Mouse (Mus musculus) liver, postnatal 0 days (tissue): ENCODE measurements around the gene Clic6. TPM values are rescaled to one million over a fixed set of nuclear protein-coding genes. Genes with fewer than 3 reads are reported as not detected.

ENCODE experiments used
- ATAC-seq: fragments of 200-750 bp; cut with Nextera tagmentation; 2 replicates; pipeline ENCODE4 v1.8.0; 2017; ENCODE audit warnings: mild to moderate bottlenecking, moderate library complexity
- DNase-seq: peaks from one replicate; pipeline ENCODE4 v3.0.0-alpha.2; 2016
- H3K27ac ChIP-seq: fragments of 300-500 bp; sonication (generic); 2 replicates; pipeline ENCODE4 v1.5.1; 2014; ENCODE audit warnings: antibody characterized with exemption, moderate library complexity, mild to moderate bottlenecking, low read depth
- H3K27me3 ChIP-seq: fragments of 300-500 bp; sonication (generic); 2 replicates; pipeline ENCODE4 v1.6.1; 2014; ENCODE audit warnings: low read length, control low read depth, mixed read lengths; ENCODE audit not compliant: insufficient read depth
- H3K36me3 ChIP-seq: fragments of 300-500 bp; sonication (generic); replicated peaks from 2 replicates; pipeline ENCODE4 v1.6.1; 2014; ENCODE audit warnings: mild to moderate bottlenecking, control low read depth, low read length, moderate library complexity, mixed read lengths; ENCODE audit not compliant: insufficient read depth
- H3K4me1 ChIP-seq: fragments of 300-500 bp; sonication (generic); 2 replicates; pipeline ENCODE4 v1.6.1; 2014; ENCODE audit warnings: antibody characterized with exemption, mild to moderate bottlenecking, control low read depth; ENCODE audit not compliant: insufficient read depth
- H3K4me2 ChIP-seq: fragments of 300-500 bp; sonication (generic); 2 replicates; pipeline ENCODE4 v1.6.1; 2014; ENCODE audit warnings: low read depth, mild to moderate bottlenecking, low read length, moderate library complexity, mixed read lengths
- H3K4me3 ChIP-seq: fragments of 300-500 bp; sonication (generic); 2 replicates; pipeline ENCODE4 v1.5.1; 2014; ENCODE audit warnings: low read depth, low read length
- H3K9ac ChIP-seq: fragments of 300-500 bp; sonication (generic); replicated peaks from 2 replicates; pipeline ENCODE4 v1.6.1; 2014; ENCODE audit warnings: mild to moderate bottlenecking, moderate library complexity
- H3K9me3 ChIP-seq: fragments of 300-500 bp; sonication (generic); 2 replicates; pipeline ENCODE4 v1.6.1; 2016; ENCODE audit warnings: mild to moderate bottlenecking, control low read depth, low read length, mixed read lengths
- CTCF ChIP-seq: sonication (generic); IDR thresholded peaks from 2 replicates; pipeline ENCODE4 v1.5.1; 2016; ENCODE audit warnings: antibody characterized with exemption, low read depth
- EP300 ChIP-seq: IDR thresholded peaks from 2 replicates; pipeline ENCODE4 v1.6.1; 2016; ENCODE audit warnings: antibody characterized with exemption, low read depth, mild to moderate bottlenecking
- WGBS: fragments of 180-500 bp; shearing (Covaris S2); extraction: QIAGEN DNeasy Blood & Tissue Kit; methylation state at CpG from one replicate; pipeline ENCODE4 v1.1.7; 2014; ENCODE audit not compliant: insufficient replicate concordance; 5-methylcytosine and 5-hydroxymethylcytosine counted together
- polyA plus RNA-seq: library from polyadenylated mRNA; unstranded; fragments of >200 nt; fragmentation: Nextera tagmentation; extraction: Ambion mirVana; gene quantifications from 2 replicates; pipeline ENCODE4 v1.2.1, GENCODE M21; 2015

Clic6 gene
- polyA plus RNA-seq, 1 experiment from 2014 or later = 0.32 TPM

- H3K4me3 ChIP-seq = no peak overlapping the region
- TF ChIP-seq CTCF (no peak), EP300 (no peak)
- WGBS = 72% methylated on average over 10 of the region's 10 CpGs
Measured at GRCm38 (mm10) chr16:92581767-92582166, 96.2 kb downstream of the Clic6 start.

GRCm38 (mm10) chr16:92587836-92588235 lies 102.3 kb downstream of the Clic6 start:
- no peak overlapping the region for H3K4me3 ChIP-seq
- no peaks in the 10 kb centered on the region for H3K9me3 ChIP-seq
- H3K4me1 ChIP-seq = no peaks in the 10 kb centered on the region
- DNase-seq (no peak), ATAC-seq (no peak)
- no peaks in the 10 kb centered on the region for H3K36me3 ChIP-seq
- TF ChIP-seq EP300 (no peak), CTCF (no peak)
- no peaks in the 10 kb centered on the region for H3K27me3 ChIP-seq
- no peak overlapping the region for H3K4me2 ChIP-seq
- H3K27ac ChIP-seq = no peak overlapping the region
- no peak overlapping the region for H3K9ac ChIP-seq
- WGBS = 88% methylated on average over 4 of the region's 4 CpGs

More at GRCm38 (mm10) chr16:92581767-92582166, 96.2 kb downstream of the Clic6 start:
- H3K27ac ChIP-seq = no peak overlapping the region
- ATAC-seq (no peak), DNase-seq (no peak)
- H3K36me3 ChIP-seq = no peaks in the 10 kb centered on the region
- H3K9ac ChIP-seq = no peak overlapping the region
- no peaks in the 10 kb centered on the region for H3K4me1 ChIP-seq
- no peaks in the 10 kb centered on the region for H3K27me3 ChIP-seq
- H3K9me3 ChIP-seq = no peaks in the 10 kb centered on the region
- no peak overlapping the region for H3K4me2 ChIP-seq

Other genes with a start within 250 kb of the Clic6 start
- not detected in 2 replicates for gene Kcne2, start 193.3 kb upstream of the Clic6 start, polyA plus RNA-seq
- gene Smim11, start 184.4 kb upstream of the Clic6 start, polyA plus RNA-seq = 42.5 and 47.6 TPM in 2 replicates
- gene Fam243, start 164.3 kb upstream of the Clic6 start, polyA plus RNA-seq = not detected in 2 replicates
- not detected in 2 replicates for gene Kcne1, start 126.3 kb upstream of the Clic6 start, polyA plus RNA-seq
- gene Rcan1, start 14.9 kb upstream of the Clic6 start, polyA plus RNA-seq = 9.9 and 12.0 TPM in 2 replicates